Comparison of ENCODE assay signal across 36 mouse cellular contexts in the genomic region with DNA sequence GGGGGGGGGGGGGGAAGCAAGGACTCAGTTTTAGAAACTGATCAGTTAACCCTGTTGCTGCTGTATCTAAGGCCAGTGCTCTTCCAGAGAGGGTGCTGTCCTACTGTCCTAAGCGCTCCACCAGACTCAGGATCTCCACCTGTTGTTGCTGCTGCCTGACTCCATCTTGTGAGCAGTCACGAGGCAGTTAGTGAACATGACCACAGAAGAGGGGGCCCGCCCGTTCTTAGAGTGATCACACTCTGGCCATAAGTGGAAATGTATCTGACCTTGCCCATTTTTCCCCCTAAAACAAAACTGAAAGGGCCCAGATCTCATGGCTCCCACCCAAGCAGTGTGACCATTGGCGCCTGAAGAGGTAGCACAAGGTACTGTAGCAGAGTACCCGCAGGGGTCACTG. TPM values are rescaled to one million over a fixed set of nuclear protein-coding genes. Genes with fewer than 3 reads are reported as not detected.
"Had no signal": no experiment of that assay in that cellular context is flagged by ENCODE, and none has a peak within 500 bp of the region (broad histone marks: within the 10 kb centered on the region; RNA-seq: fewer than 3 reads in every experiment).

No protein-coding gene starts in this region.

- H3K4me3 ChIP-seq: gastrocnemius, adult 2 months; heart, embryonic 13.5 days; heart, embryonic 15.5 days; hindbrain, embryonic 13.5 days; hindbrain, embryonic 15.5 days; kidney, embryonic 15.5 days; limb, embryonic 13.5 days; limb, embryonic 15.5 days; liver, embryonic 12.5 days had no signal

- ATAC-seq: intestine, embryonic 16.5 days; liver, embryonic 12.5 days had no signal

- DNase-seq: gastrocnemius, adult 2 months; gastrocnemius, postnatal 10 days; gastrocnemius, postnatal 25 days; heart, adult 18-20 months; heart, postnatal 14 days; heart, postnatal 36 days; kidney, adult 11 months; kidney, adult 2 months; kidney, adult 9 months; kidney, postnatal 14 days; kidney, postnatal 36 days; layer of hippocampus, adult 9-11 months; layer of hippocampus, postnatal 36 days; left cerebral cortex, postnatal 4 days had no signal

- H3K9ac ChIP-seq: heart, embryonic 13.5 days; heart, embryonic 15.5 days; hindbrain, embryonic 13.5 days; hindbrain, embryonic 15.5 days; kidney, embryonic 15.5 days; limb, embryonic 13.5 days; limb, embryonic 15.5 days; liver, embryonic 12.5 days; liver, embryonic 14.5 days had no signal

- H3K27ac ChIP-seq: gastrocnemius, adult 2 months; heart, embryonic 13.5 days; heart, embryonic 15.5 days; hindbrain, embryonic 13.5 days; hindbrain, embryonic 15.5 days; hindbrain, postnatal 0 days; kidney, embryonic 15.5 days; kidney, postnatal 0 days; limb, embryonic 13.5 days; limb, embryonic 15.5 days; liver, embryonic 12.5 days; liver, embryonic 14.5 days had no signal

- H3K4me2 ChIP-seq: heart, embryonic 11.5 days; heart, embryonic 13.5 days; heart, embryonic 15.5 days; hindbrain, embryonic 13.5 days; hindbrain, embryonic 15.5 days; kidney, embryonic 15.5 days; limb, embryonic 13.5 days; limb, embryonic 15.5 days; liver, embryonic 12.5 days had no signal

- H3K9me3 ChIP-seq: heart, embryonic 13.5 days; heart, embryonic 15.5 days; hindbrain, embryonic 13.5 days; hindbrain, embryonic 15.5 days; kidney, embryonic 15.5 days; limb, embryonic 13.5 days; limb, embryonic 15.5 days; liver, embryonic 12.5 days had no signal

RNA-seq across cellular contexts. Expression of a gene that starts 19.1 kb away (rescaled TPM):
- total RNA-seq: gastrocnemius, postnatal 4 days; hematopoietic stem cell, adult 5-6 weeks; liver, adult 2 months had no signal
- polyA plus RNA-seq: heart, embryonic 13.5 days; heart, postnatal 0 days; intestine, embryonic 14.5 days; kidney, embryonic 15.5 days; kidney, postnatal 0 days had no signal

RNA-seq across cellular contexts. Expression of a gene that starts 59.0 kb away (rescaled TPM):
- total RNA-seq: gastrocnemius, adult 2 months; gastrocnemius, postnatal 10 days; gastrocnemius, postnatal 25 days; gastrocnemius, postnatal 4 days; heart, adult 18-20 months; heart, adult 8-10 months; heart, postnatal 14 days; heart, postnatal 36 days; hematopoietic stem cell, adult 5-6 weeks; layer of hippocampus, postnatal 14 days; left cerebral cortex, postnatal 4 days; liver, adult 2 months had no signal
- polyA plus RNA-seq: heart, embryonic 11.5 days; heart, embryonic 13.5 days; heart, embryonic 15.5 days; heart, postnatal 0 days; hindbrain, embryonic 11.5 days; hindbrain, embryonic 13.5 days; intestine, embryonic 14.5 days; kidney, adult 2 months; kidney, postnatal 0 days; limb, embryonic 13.5 days; liver, adult 2 months; liver, embryonic 12.5 days; liver, embryonic 14.5 days; liver, embryonic 16.5 days had no signal
